Mouse (Mus musculus) thymus, adult 18-20 months (tissue): ENCODE results near the gene Tekt2.
A peak's percentile ranks its signal among the peaks of the same experiment; 100 is the strongest.

ENCODE experiments used
- DNase-seq, 2 experiments: peaks; one replicate each; pipeline ENCODE4 v3.0.0; 2022; ENCODE audit warnings: mixed read lengths in 2 of 2

Tekt2 gene

GRCm38 (mm10) chr4:126325281-126325861, at the start of gene Tekt2:
TSS of gene Tekt2 (minus strand) at chr4:126325688.
- DNase-seq: no peak

- DNase-seq: no peak
Measured at GRCm38 (mm10) chr4:126371497-126371896, 46.0 kb upstream of the Tekt2 start.

DNA sequence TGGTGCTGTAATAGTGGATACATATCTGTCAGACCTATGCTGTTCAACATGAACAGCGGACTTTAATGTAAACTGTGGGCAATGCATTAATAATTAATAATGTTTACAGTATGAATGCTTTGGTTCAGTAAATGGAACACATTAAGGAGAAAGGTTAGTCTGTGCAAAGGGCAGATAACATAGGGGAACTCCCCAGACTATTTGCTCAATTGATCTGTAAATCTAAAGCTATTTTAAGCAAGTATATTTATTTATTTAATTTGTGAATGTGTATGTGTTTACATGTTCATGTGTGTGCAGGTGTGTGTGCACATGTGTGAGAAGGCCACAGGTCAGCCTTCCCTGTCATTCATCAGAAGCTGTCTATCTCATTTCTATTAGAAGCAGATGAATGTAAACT, 34.6 kb upstream of the Tekt2 start:
- no peak for DNase-seq

- no peak for DNase-seq
Measured at GRCm38 (mm10) chr4:126343451-126343850, 18.0 kb upstream of the Tekt2 start.

GRCm38 (mm10) chr4:126339461-126339860, 14.0 kb upstream of the Tekt2 start:
- no peak for DNase-seq

GRCm38 (mm10) chr4:126332358-126332757, 6.9 kb upstream of the Tekt2 start:
- no peak for DNase-seq

DNA sequence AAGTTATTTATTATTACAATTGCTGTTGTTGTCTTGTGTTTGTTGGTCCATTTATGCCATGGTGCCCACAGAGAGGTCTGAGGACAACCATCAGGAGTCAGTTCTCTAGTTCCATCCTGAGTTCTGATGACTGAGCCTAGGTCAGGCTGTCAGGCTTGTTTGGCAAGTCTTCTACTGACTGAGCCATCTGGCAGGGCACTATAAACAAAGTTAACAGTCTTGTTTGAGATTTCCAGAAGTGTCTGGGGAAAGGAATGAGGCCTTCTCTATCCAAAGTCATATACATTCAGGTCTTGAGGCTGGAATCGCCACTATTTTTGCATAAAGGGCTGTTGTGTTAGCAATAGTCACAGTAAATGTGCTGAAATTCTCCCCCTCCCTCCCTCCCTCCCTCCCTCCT, 6.3 kb upstream of the Tekt2 start:
- DNase-seq: no peak

GRCm38 (mm10) chr4:126330295-126330694, 4.8 kb upstream of the Tekt2 start:
- DNase-seq: no peak

- no peak for DNase-seq
Measured at GRCm38 (mm10) chr4:126326036-126326435, 548 bp upstream of the Tekt2 start.

DNA sequence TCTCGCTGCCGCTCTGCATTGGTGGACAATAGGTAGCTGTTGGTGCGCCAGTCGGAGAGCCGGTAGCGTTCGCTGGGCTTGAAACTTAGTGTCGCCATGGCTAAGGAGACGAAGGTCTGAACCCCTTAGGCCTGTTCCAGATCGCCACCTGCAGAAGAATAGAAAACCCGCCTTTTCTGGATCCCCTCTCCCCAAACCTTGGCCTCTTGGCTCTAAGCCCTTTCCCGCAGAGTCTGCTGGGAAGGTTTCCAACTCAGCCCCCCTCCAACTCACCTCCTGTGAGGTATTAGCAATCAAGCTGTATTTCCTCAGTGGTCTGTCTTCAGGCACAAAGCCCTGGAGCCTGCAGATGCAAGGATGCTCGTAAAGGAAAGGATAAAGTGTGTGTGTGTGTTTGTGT, 627 bp downstream of the Tekt2 start:
- no peak for DNase-seq

DNA sequence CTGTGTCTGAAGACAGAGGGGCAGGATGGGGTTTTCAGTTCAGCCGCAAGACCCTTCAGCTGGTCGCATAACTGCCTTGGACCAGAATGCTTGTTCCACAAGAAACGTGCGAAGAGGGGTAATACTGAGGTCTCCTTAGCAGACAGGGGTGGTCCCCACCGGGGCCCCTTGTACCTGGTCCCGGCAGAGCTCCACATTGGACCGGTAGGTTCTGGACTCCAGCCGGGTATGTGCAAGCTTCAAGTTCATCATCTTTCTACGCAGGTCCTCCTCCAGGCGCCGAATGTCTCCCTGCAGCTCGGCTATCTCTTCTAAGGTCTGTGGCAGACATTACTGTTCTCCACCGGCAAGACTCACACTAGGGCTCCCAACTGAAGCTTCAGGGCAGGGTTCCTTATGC, 2.8 kb downstream of the Tekt2 start:
- DNase-seq: no peak

GRCm38 (mm10) chr4:126321854-126322511, 3.5 kb downstream of the Tekt2 start:
- no peak for DNase-seq

DNA sequence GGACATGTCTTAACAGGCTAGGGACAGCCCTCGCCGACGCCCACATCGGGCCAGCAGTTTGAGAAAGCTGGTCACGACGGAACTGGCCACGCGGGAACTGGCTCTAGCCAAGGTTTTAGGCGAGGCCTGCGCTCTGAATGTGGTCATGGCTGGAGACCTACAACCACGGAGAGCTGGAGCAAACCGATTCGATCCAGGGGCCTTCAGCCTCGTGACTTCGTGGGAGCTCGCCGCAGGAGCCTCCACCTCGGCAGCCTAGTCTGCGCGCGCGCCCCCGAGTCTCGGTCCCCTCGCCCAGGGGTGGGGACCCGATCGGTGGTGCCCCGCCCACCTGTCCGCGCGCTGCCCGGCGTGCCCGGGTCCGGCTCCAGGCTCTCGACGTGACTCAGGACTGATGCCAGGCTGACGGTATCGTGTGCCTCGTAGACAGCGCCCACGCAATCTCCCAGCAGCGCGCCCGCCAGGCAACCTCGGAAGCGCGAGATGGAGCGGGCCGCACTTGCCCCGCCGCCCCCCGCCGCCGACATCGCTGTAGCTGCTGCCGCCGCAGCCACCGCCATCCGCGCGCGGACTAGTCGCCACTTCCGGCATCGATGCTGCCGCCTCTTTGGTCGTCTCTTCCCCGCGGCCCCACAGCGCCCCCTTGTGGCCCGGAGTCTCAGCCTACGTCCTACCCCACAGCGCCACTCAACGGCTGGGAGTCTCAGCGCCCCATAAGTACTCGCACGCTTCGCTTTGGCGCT, 4.2 kb downstream of the Tekt2 start, which contains the start of gene Adprhl2:
Gene Adprhl2 (minus strand): TSS at position 593 of the 743 bp plus-strand sequence.
- peak; percentile 91 for DNase-seq

DNA sequence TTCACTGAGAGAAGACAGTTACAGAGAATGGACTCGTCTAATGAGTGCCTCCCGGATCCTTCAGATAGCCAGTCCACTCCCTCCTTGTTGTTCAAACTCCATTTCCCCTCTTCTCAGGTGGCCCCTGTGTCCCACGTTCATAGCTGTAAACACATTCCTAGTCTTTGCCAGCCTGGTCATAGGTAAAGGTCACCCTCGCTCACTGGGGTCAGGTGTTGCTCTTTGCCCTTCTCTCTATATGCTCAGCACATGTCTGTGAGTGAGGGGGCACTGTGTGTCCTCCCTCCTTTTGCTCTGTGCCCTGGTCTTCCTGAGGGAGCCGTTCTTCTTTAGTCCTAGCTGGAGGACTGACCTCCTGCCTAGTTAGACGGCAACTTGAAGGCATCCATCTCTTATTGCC, 5.7 kb downstream of the Tekt2 start:
- no peak for DNase-seq

- DNase-seq: no peak
Measured at GRCm38 (mm10) chr4:126316443-126317040, 8.9 kb downstream of the Tekt2 start.

GRCm38 (mm10) chr4:126315931-126316330, 9.6 kb downstream of the Tekt2 start:
- DNase-seq: no peak

DNA sequence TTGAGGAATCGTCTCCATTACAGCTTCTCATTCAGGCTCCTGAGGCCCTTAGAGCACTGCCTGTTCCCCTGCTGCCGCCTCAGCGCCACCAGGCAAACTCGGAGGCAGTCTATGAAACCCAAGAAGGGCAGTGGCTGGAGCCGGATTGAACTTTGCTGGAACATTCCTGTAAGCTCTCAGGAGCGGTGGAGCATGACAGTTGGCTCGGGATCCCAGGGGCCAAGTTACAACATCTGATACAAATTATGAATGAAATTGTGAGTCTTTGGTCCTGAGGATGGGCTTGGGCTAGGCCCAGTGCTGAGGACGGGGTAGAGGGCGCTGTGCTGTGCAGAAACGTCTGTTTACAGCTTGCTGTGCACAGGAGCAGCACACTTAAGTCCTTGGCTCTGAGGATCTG, 11.1 kb downstream of the Tekt2 start:
- no peak for DNase-seq

- no peak for DNase-seq
Measured at GRCm38 (mm10) chr4:126313202-126313601, 12.3 kb downstream of the Tekt2 start.

GRCm38 (mm10) chr4:126311566-126312200, 13.8 kb downstream of the Tekt2 start:
- DNase-seq: no peak

DNA sequence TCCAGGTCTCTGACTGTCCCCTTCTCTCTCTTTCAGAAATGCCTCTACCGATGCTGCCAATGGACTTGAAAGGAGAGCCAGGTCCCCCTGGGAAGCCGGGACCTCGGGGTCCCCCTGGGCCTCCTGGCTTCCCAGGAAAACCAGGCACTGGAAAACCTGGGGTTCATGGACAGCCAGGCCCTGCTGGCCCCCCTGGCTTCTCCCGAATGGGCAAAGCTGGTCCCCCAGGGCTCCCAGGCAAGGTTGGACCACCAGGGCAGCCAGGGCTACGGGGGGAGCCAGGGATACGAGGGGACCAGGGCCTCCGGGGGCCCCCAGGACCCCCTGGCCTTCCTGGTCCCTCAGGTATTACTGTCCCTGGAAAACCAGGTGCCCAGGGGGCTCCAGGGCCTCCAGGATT, 15.1 kb downstream of the Tekt2 start:
- no peak for DNase-seq

GRCm38 (mm10) chr4:126309922-126310309, 15.6 kb downstream of the Tekt2 start:
- peak; percentile 53 to 56 for DNase-seq

DNA sequence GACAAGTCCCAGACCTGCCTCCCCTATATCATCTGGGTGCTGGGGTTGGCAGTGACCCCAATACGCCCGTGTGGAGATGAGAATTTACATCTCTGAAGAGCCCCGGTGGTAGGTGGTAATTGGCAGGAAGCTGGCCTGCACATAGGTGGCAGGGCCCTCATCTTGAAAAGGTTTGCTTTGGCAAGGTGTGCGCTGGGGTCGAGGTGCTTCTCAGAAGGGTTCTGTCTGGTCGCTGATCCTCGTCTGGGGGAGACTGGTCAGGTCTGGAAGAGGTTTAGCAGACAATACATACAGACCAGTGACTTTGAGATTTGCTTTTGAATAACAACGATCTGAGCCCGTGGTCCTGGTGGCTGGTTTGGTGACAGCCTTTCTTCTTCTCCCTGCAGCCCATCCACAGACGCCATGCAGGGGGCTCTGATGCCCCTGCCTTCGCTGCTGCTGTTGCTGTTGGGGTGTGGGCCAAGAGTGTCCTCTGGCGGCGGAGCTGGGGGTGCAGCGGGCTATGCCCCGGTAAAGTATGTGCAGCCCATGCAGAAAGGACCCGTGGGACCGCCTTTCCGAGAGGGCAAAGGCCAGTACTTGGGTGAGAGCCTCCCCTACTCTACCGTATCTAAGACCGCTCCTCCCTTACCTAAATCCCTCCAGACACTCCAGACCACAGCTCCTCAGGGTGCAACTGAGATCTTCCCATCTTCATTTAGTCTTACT, 16.1 kb downstream of the Tekt2 start:
- no peak for DNase-seq

GRCm38 (mm10) chr4:126306827-126307226, 18.7 kb downstream of the Tekt2 start:
- no peak for DNase-seq
